Mouse (Mus musculus) cerebellum, adult 9-10 months (tissue): ENCODE results near the gene Nmt1.

Experiments
- DNase-seq: peaks from one replicate; pipeline ENCODE4 v3.0.0; 2022

The Nmt1 gene

GRCm38 (mm10) chr11:103049611-103050010 is 21.6 kb downstream of the Nmt1 start:
- no peak for DNase-seq

GRCm38 (mm10) chr11:103050153-103050552 is 22.2 kb downstream of the Nmt1 start:
- peak; percentile 63 for DNase-seq

GRCm38 (mm10) chr11:103051249-103051691 is 23.3 kb downstream of the Nmt1 start:
- DNase-seq = peak; percentile 50

- DNase-seq = no peak
These were observed 24.1 kb downstream of the Nmt1 start for GRCm38 (mm10) chr11:103052078-103052477.

GRCm38 (mm10) chr11:103053191-103054076 is 25.4 kb downstream of the Nmt1 start:
- no peak for DNase-seq

- DNase-seq = peak; percentile 85
These were observed 26.8 kb downstream of the Nmt1 start for GRCm38 (mm10) chr11:103054798-103055197.

GRCm38 (mm10) chr11:103056636-103057035 is 28.6 kb downstream of the Nmt1 start:
- DNase-seq = no peak

- DNase-seq = no peak
These were observed 30.6 kb downstream of the Nmt1 start for GRCm38 (mm10) chr11:103058499-103059085.

- no peak for DNase-seq
These were observed 38.4 kb downstream of the Nmt1 start for GRCm38 (mm10) chr11:103066191-103067050.

- DNase-seq = no peak
These were observed 39.0 kb downstream of the Nmt1 start for GRCm38 (mm10) chr11:103067051-103067361.

GRCm38 (mm10) chr11:103067457-103068001 is 39.5 kb downstream of the Nmt1 start:
- DNase-seq = no peak

- DNase-seq = no peak
These were observed 40.3 kb downstream of the Nmt1 start for GRCm38 (mm10) chr11:103068272-103068671.

GRCm38 (mm10) chr11:103068884-103069283 is 40.9 kb downstream of the Nmt1 start:
- DNase-seq = no peak

- DNase-seq = no peak
These were observed 41.7 kb downstream of the Nmt1 start for GRCm38 (mm10) chr11:103069731-103070130.

- no peak for DNase-seq
These were observed 42.4 kb downstream of the Nmt1 start for GRCm38 (mm10) chr11:103070322-103070880.

GRCm38 (mm10) chr11:103073671-103074070 is 45.7 kb downstream of the Nmt1 start:
- DNase-seq = no peak

GRCm38 (mm10) chr11:103074121-103074650 is 46.2 kb downstream of the Nmt1 start:
- DNase-seq = no peak

- no peak for DNase-seq
These were observed 46.9 kb downstream of the Nmt1 start for GRCm38 (mm10) chr11:103074796-103075323.

GRCm38 (mm10) chr11:103076010-103076409 is 48.0 kb downstream of the Nmt1 start:
- DNase-seq = peak; percentile 76

- no peak for DNase-seq
These were observed 48.6 kb downstream of the Nmt1 start for GRCm38 (mm10) chr11:103076581-103076980.

- DNase-seq = no peak
These were observed 50.1 kb downstream of the Nmt1 start for GRCm38 (mm10) chr11:103078131-103078530.
